ENCODE assay signal across 17 mouse cellular contexts in genomic region chr7:100991972-100992371, GRCm38 (mm10). TPM values are rescaled to one million over a fixed set of nuclear protein-coding genes. Genes with fewer than 3 reads are reported as not detected.
DNase-seq lines count a peak whose midpoint lies in the region; ATAC-seq and TF ChIP-seq lines count a peak whose summit lies in the region.
"Had no signal": no experiment of that assay in that cellular context is flagged by ENCODE, and none has a peak within 500 bp of the region (broad histone marks: within the 10 kb centered on the region; RNA-seq: fewer than 3 reads in every experiment).

No protein-coding gene starts in this region.

- no peak overlapping the region for H3K9ac ChIP-seq in heart, postnatal 0 days (replicated peaks; ENCODE audit: low read depth, low read length)
- H3K9ac ChIP-seq in kidney, embryonic 16.5 days (replicated peaks; ENCODE audit: low read length) = no peak overlapping the region
- H3K9ac ChIP-seq: hindbrain, embryonic 15.5 days; midbrain, embryonic 15.5 days; neural tube, embryonic 12.5 days had no signal

- H3K4me3 ChIP-seq in heart, postnatal 0 days (ENCODE audit: low read depth, low read length) = no peak overlapping the region
- H3K4me3 ChIP-seq in myocyte = no peak overlapping the region
- no peak overlapping the region for H3K4me3 ChIP-seq in kidney, embryonic 16.5 days (ENCODE audit: low read length)
- H3K4me3 ChIP-seq: forebrain, embryonic 10.5 days; hindbrain, embryonic 15.5 days; midbrain, embryonic 15.5 days; neural tube, embryonic 12.5 days had no signal

- H3K4me1 ChIP-seq in heart, postnatal 0 days (ENCODE audit: control insufficient read depth, insufficient read depth) = peaks cover 18% of the 10 kb centered on the region
- peaks cover 15% of the 10 kb centered on the region for H3K4me1 ChIP-seq in kidney, embryonic 16.5 days (ENCODE audit: insufficient read depth, low read length)
- H3K4me1 ChIP-seq: hindbrain, embryonic 15.5 days; midbrain, embryonic 15.5 days; neural tube, embryonic 12.5 days had no signal

- no peak overlapping the region for H3ac ChIP-seq in myocyte (ENCODE audit: control insufficient read depth, insufficient read length)

- no peak for TF ChIP-seq POLR2A in myocyte (IDR thresholded peaks at IDR 0.05; ENCODE audit: insufficient read length, low read depth)

- no peak overlapping the region for H3K4me2 ChIP-seq in heart, postnatal 0 days (ENCODE audit: low read depth, low read length)
- no peak overlapping the region for H3K4me2 ChIP-seq in myocyte (ENCODE audit: low read depth)
- no peak overlapping the region for H3K4me2 ChIP-seq in kidney, embryonic 16.5 days (replicated peaks; ENCODE audit: low read depth, low read length)
- H3K4me2 ChIP-seq: hindbrain, embryonic 15.5 days; liver, embryonic 11.5 days; midbrain, embryonic 15.5 days; neural tube, embryonic 12.5 days had no signal

- intact Hi-C loops in heart, postnatal 36 days (cut with DNase I) = loop anchor here (2.0 kb wide), 1 partner anchor 19 kb away; no protein-coding TSS in a partner anchor

- no peaks in the 10 kb centered on the region for H3K79me2 ChIP-seq in myocyte (ENCODE audit: control insufficient read depth, insufficient read depth)

- TF ChIP-seq CTCF in heart, postnatal 0 days (IDR thresholded peaks at IDR 0.05; ENCODE audit: low read depth) = no peak

- TF ChIP-seq EP300 in heart, postnatal 0 days (IDR thresholded peaks at IDR 0.05; ENCODE audit: low read depth) = no peak

- H3K27ac ChIP-seq in heart, postnatal 0 days (ENCODE audit: low read depth) = peak overlapping the region; percentile 92
- no peak overlapping the region for H3K27ac ChIP-seq in kidney, embryonic 16.5 days (ENCODE audit: low read length)
- H3K27ac ChIP-seq: forebrain, embryonic 10.5 days; hindbrain, embryonic 15.5 days; midbrain, embryonic 15.5 days; neural tube, embryonic 12.5 days had no signal

- no peak for DNase-seq in heart, postnatal 0 days (ENCODE audit: low spot score)
- DNase-seq in heart, postnatal 36 days = no peak
- DNase-seq in CD4-positive helper T cell, adult 2 months (ENCODE audit: low read depth, low spot score) = peak; percentile 26
- DNase-seq in induced T-regulatory cell, adult 2 months (ENCODE audit: low read depth) = peak; percentile 7
- no peak for DNase-seq in testis, postnatal 10 days (ENCODE audit: low spot score)
- no peak for DNase-seq in yolk sac, embryonic 10.5 days (ENCODE audit: low spot score)
- DNase-seq: cerebellum, adult 18-20 months; kidney, adult 18-20 months; kidney, postnatal 36 days; retina, postnatal 1 day had no signal

- ATAC-seq in heart, postnatal 0 days (ENCODE audit: insufficient read depth, low read depth) = no peak
- no peak for ATAC-seq in kidney, embryonic 16.5 days (ENCODE audit: low FRiP score, low TSS enrichment)
- ATAC-seq: midbrain, embryonic 15.5 days had no signal

- WGBS in heart, postnatal 0 days = 85% methylated on average over 3 of the region's 3 CpGs
- 86% methylated on average over 3 of the region's 3 CpGs for WGBS in kidney, embryonic 16.5 days

- H3K9me3 ChIP-seq in heart, postnatal 0 days (replicated peaks; ENCODE audit: control insufficient read depth, low read length) = no peaks in the 10 kb centered on the region
- H3K9me3 ChIP-seq in kidney, embryonic 16.5 days (ENCODE audit: low read length) = no peaks in the 10 kb centered on the region
- H3K9me3 ChIP-seq: forebrain, embryonic 10.5 days; hindbrain, embryonic 15.5 days; midbrain, embryonic 15.5 days; neural tube, embryonic 12.5 days had no signal

- no peaks in the 10 kb centered on the region for H3K27me3 ChIP-seq in heart, postnatal 0 days (ENCODE audit: control insufficient read depth, insufficient read depth, low read length)
- H3K27me3 ChIP-seq in myocyte (ENCODE audit: control insufficient read depth, insufficient read depth, insufficient read length) = no peaks in the 10 kb centered on the region
- H3K27me3 ChIP-seq in kidney, embryonic 16.5 days (ENCODE audit: insufficient read depth, low read length) = no peaks in the 10 kb centered on the region
- H3K27me3 ChIP-seq: hindbrain, embryonic 15.5 days; midbrain, embryonic 15.5 days; neural tube, embryonic 12.5 days had no signal

- H3K36me3 ChIP-seq in heart, postnatal 0 days (replicated peaks; ENCODE audit: control insufficient read depth, insufficient read depth, low read length) = no peaks in the 10 kb centered on the region; the same call in 1 of the 2 replicates
- H3K36me3 ChIP-seq in myocyte (ENCODE audit: control insufficient read depth, insufficient read depth) = peaks cover 4% of the 10 kb centered on the region
- no peaks in the 10 kb centered on the region for H3K36me3 ChIP-seq in kidney, embryonic 16.5 days (ENCODE audit: insufficient read depth, low read length)
- H3K36me3 ChIP-seq: forebrain, embryonic 10.5 days; hindbrain, embryonic 15.5 days; midbrain, embryonic 15.5 days; neural tube, embryonic 12.5 days had no signal

TF ChIP-seq in myocyte, 11 proteins besides CTCF, POLR2A, EP300 and RAD21:
- TF ChIP-seq REST (IDR thresholded peaks at IDR 0.05; ENCODE audit: insufficient read depth, insufficient read length) = no peak
- TF ChIP-seq USF1 (IDR thresholded peaks at IDR 0.05; ENCODE audit: low read depth) = peak; percentile 47
TF ChIP-seq in myocyte: peak in this region for 1.

RNA-seq across cellular contexts. Expression of gene P2ry6, which starts 17.5 kb away (rescaled TPM):
- total RNA-seq in heart, postnatal 0 days (2014; rRNA removed; ENCODE audit: low replicate concordance) = 1.0 and 4.5 TPM in 2 replicates
- polyA plus RNA-seq in heart, postnatal 0 days (2015; fragmentation: Nextera tagmentation; extraction: Ambion mirVana) = 3.5 and 3.9 TPM in 2 replicates
- 1 to 10 TPM; 4.3 to 4.7 TPM for total RNA-seq in heart, postnatal 36 days (2021)
- polyA plus RNA-seq in myocyte (2012; fragmentation: generic; extraction: Trizol) = 0.13 TPM
- polyA plus RNA-seq in kidney, embryonic 16.5 days (2015; fragmentation: Nextera tagmentation; extraction: Ambion mirVana) = 4.8 and 5.2 TPM in 2 replicates

RNA-seq across cellular contexts. Expression of gene P2ry2, which starts 20.7 kb away (rescaled TPM):
- total RNA-seq in heart, postnatal 0 days (2014; rRNA removed; ENCODE audit: low replicate concordance) = 8.0 and 12.9 TPM in 2 replicates
- 3.0 and 3.8 TPM in 2 replicates for polyA plus RNA-seq in heart, postnatal 0 days (2015; fragmentation: Nextera tagmentation; extraction: Ambion mirVana)
- total RNA-seq in heart, postnatal 36 days (2021) = 10 to 100 TPM; 19.6 to 28.4 TPM
- polyA plus RNA-seq in myocyte (2012; fragmentation: generic; extraction: Trizol) = 20.8 TPM
- 1.2 and 1.4 TPM in 2 replicates for polyA plus RNA-seq in kidney, embryonic 16.5 days (2015; fragmentation: Nextera tagmentation; extraction: Ambion mirVana)

Comparison
In these comparisons a context has a peak if more than half of its experiments do, and no peak if none do; other contexts are left out.
1. DNase-seq: peak in CD4-positive helper T cell, adult 2 months (single experiment) and induced T-regulatory cell, adult 2 months (single experiment); none in heart, postnatal 0 days (single experiment), heart, postnatal 36 days (0 of 2), testis, postnatal 10 days (single experiment) and yolk sac, embryonic 10.5 days (single experiment).